Mouse (Mus musculus) MEL (cell line): ENCODE measurements at regions not wholly inside any gene's neighbourhood (a gene's known extent, or its start where the extent isn't known, plus 50 kb on each side); places are given as distances from the start of the nearest gene placed in this dataset.
"Not testable (repeated sequence)": the region's sequence is repeated elsewhere in the genome, so short reads cannot be mapped to it uniquely, and the experiment has no call there.

Experiments used
- DNase-seq: peaks from one replicate; pipeline ENCODE4 v3.0.0; 2011; ENCODE audit warnings: low read depth, low spot score
- H3K27ac ChIP-seq: 2 replicates; pipeline ENCODE4 v1.5.1; 2012; ENCODE audit warnings: low read depth, mild to moderate bottlenecking, control low read depth, low read length, moderate library complexity; ENCODE audit not compliant: control insufficient read depth
- H3K27me3 ChIP-seq, 2 experiments: fragments of 150-350 bp in 1 of 2; sonication (generic) in 1 of 2; 2 replicates each; pipeline ENCODE4 v1.6.1; 2012; ENCODE audit warnings: low read length in 2 of 2, mild to moderate bottlenecking in 2 of 2, improper control_type of control experiment in 1 of 2, moderate library complexity in 1 of 2; ENCODE audit not compliant: insufficient read depth in 2 of 2, control insufficient read depth in 1 of 2
- H3K36me3 ChIP-seq, 2 experiments: 2 replicates each; pipeline ENCODE4 v1.6.1; 2012 to 2014; ENCODE audit warnings: low read length in 2 of 2, improper control_type of control experiment in 1 of 2, inconsistent platforms in 1 of 2, mild to moderate bottlenecking in 1 of 2; ENCODE audit not compliant: insufficient read depth in 2 of 2, control insufficient read depth in 1 of 2
- H3K4me1 ChIP-seq, 2 experiments: fragments of 150-350 bp in 1 of 2; sonication (generic) in 1 of 2; 2 replicates each; pipeline ENCODE4 v1.6.1; 2012; ENCODE audit warnings: low read length in 2 of 2, improper control_type of control experiment in 1 of 2, mild to moderate bottlenecking in 1 of 2; ENCODE audit not compliant: insufficient read depth in 2 of 2, control insufficient read depth in 1 of 2
- H3K4me3 ChIP-seq, 2 experiments: fragments of 150-350 bp in 1 of 2; sonication (generic) in 1 of 2; 2 replicates each; pipeline ENCODE4 v1.5.1; 2012; ENCODE audit warnings: low read depth in 2 of 2, low read length in 2 of 2, mild to moderate bottlenecking in 2 of 2, moderate library complexity in 2 of 2, control low read depth in 1 of 2, improper control_type of control experiment in 1 of 2; ENCODE audit not compliant: control insufficient read depth in 1 of 2, insufficient read depth in 1 of 2
- H3K79me2 ChIP-seq: 2 replicates; pipeline ENCODE4 v1.6.1; 2012; ENCODE audit warnings: mild to moderate bottlenecking, low read length, moderate library complexity; ENCODE audit not compliant: control insufficient read depth, poor library complexity, insufficient read depth
- H3K9ac ChIP-seq: 2 replicates; pipeline ENCODE4 v1.6.1; 2012; ENCODE audit warnings: low read depth, mild to moderate bottlenecking, control low read depth, low read length, moderate library complexity; ENCODE audit not compliant: control insufficient read depth, poor library complexity, severe bottlenecking
- H3K9me3 ChIP-seq: fragments of 150-350 bp; sonication (generic); replicated peaks from 2 replicates; pipeline ENCODE4 v1.6.1; 2012; ENCODE audit warnings: mild to moderate bottlenecking, low read length, improper control_type of control experiment, moderate library complexity; ENCODE audit not compliant: insufficient read depth
- CTCF ChIP-seq, 3 experiments: IDR thresholded peaks in 2 of 3; conservative IDR thresholded peaks in 1 of 3; 2 replicates each; pipeline ENCODE4 v1.5.1; 2011 to 2012; ENCODE audit warnings: low read length in 3 of 3, low read depth in 2 of 3, mild to moderate bottlenecking in 2 of 3, improper control_type of control experiment in 1 of 3, inconsistent platforms in 1 of 3, mixed read lengths in 1 of 3, moderate library complexity in 1 of 3; ENCODE audit not compliant: control insufficient read depth in 1 of 3, insufficient read depth in 1 of 3, poor library complexity in 1 of 3, severe bottlenecking in 1 of 3
- EP300 ChIP-seq, 2 experiments: IDR thresholded peaks; 2 replicates each; pipeline ENCODE4 v1.6.1; 2011; ENCODE audit warnings: improper control_type of control experiment in 2 of 2, low read length in 2 of 2, low read depth in 1 of 2, mild to moderate bottlenecking in 1 of 2
- HCFC1 ChIP-seq: IDR thresholded peaks from 2 replicates; pipeline ENCODE4 v1.6.1; 2012; ENCODE audit warnings: low read depth, mild to moderate bottlenecking, inconsistent platforms, low read length, improper control_type of control experiment, moderate library complexity
- JUND ChIP-seq: IDR thresholded peaks from 2 replicates; pipeline ENCODE4 v1.6.1; 2011; ENCODE audit warnings: low read depth, mild to moderate bottlenecking, improper control_type of control experiment, low read length
- MAX ChIP-seq: IDR thresholded peaks from 2 replicates; pipeline ENCODE4 v1.6.1; 2011; ENCODE audit warnings: low read length, improper control_type of control experiment
- MAZ ChIP-seq: IDR thresholded peaks from 2 replicates; pipeline ENCODE4 v1.6.1; 2012; ENCODE audit warnings: low read depth, mild to moderate bottlenecking, inconsistent platforms, low read length, improper control_type of control experiment
- RAD21 ChIP-seq: IDR thresholded peaks from 2 replicates; pipeline ENCODE4 v1.6.1; 2011; ENCODE audit warnings: mild to moderate bottlenecking, low read depth, low read length, improper control_type of control experiment
- ZC3H11A ChIP-seq: IDR thresholded peaks from 2 replicates; pipeline ENCODE4 v1.6.1; 2012; ENCODE audit warnings: low read depth, mild to moderate bottlenecking, inconsistent platforms, low read length, improper control_type of control experiment
- ZKSCAN1 ChIP-seq: IDR thresholded peaks from 2 replicates; pipeline ENCODE4 v1.6.1; 2012; ENCODE audit warnings: low read depth, mild to moderate bottlenecking, inconsistent platforms, low read length, improper control_type of control experiment, moderate library complexity
- ZNF384 ChIP-seq: IDR thresholded peaks from 2 replicates; pipeline ENCODE4 v1.6.1; 2012; ENCODE audit warnings: low read depth, mild to moderate bottlenecking, inconsistent platforms, low read length, improper control_type of control experiment

DNA sequence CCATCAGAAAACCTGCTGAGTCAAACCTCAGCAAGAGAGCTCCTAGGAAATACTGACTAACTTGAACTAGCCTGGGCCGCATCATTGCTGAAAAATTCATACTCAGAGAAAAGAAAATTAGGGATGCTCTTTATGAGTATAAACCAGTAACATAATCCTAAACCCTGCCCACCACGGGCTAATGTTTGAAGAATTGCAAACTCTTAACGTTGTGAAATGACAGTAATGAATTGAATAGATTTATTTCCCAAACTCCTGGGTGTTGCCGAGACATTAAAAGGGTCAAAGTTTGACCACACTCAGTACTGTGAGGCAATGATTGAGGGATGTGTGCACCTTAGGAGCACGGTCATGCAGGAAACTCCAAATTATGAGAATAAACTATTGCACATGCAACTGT lies 125.3 kb downstream of the Gipc2 start:
- DNase-seq: no peak
- no peak overlapping the region for H3K4me3 ChIP-seq
- no peak overlapping the region for H3K9ac ChIP-seq
- no peak for TF ChIP-seq MAX
- no peak for TF ChIP-seq JUND
- TF ChIP-seq MAZ: no peak
- H3K79me2 ChIP-seq: no peaks in the 10 kb centered on the region
- no peaks in the 10 kb centered on the region for H3K9me3 ChIP-seq
- H3K27me3 ChIP-seq: no peaks in the 10 kb centered on the region; a peak in 1 of 4 replicates
- no peaks in the 10 kb centered on the region for H3K36me3 ChIP-seq
- no peak overlapping the region for H3K27ac ChIP-seq
- no peaks in the 10 kb centered on the region for H3K4me1 ChIP-seq

DNA sequence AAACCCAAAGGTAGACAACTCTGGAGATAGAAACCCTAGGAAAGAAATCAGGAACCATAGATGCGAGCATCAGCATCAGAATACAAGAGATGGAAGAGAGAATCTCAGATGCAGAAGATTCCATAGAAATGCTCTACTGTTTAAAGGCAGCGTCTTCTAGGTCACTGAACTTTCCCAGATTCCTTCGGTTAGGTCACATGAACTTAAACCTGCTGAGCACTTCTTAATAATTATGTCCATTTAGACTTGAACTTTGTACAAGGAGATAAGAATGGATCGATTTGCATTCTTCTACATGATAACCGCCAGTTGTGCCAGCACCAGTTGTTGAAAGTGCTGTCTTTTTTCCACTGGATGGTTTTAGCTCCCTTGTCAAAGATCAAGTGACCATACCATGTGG lies 129.2 kb downstream of the Gipc2 start:
- H3K4me3 ChIP-seq, DNase-seq, H3K4me1 ChIP-seq, H3K9ac ChIP-seq, H3K36me3 ChIP-seq, H3K27ac ChIP-seq, H3K27me3 ChIP-seq, H3K9me3 ChIP-seq, H3K79me2 ChIP-seq: not testable (repeated sequence)

DNA sequence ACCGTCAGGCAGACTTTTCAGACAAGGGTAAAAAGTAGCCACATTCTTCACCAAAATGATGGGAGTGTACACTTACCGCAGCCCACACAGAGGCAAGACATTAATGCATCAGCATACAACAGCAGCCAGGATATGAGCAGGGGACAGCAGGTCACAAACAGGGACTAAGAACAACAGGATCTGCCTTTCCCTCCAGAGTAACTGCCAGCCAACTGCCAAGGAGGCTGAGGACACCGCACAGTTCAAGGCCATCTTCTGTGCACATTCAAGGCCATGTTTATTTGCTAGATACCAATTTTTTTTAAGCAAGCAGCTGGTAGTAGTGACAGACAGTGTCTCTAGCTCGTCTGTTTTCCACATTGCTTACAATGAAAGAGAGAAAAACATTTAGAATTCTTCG lies 130.6 kb downstream of the Gipc2 start:
- Histone ChIP-seq H3K27me3 (no peaks in the 10 kb centered on the region), H3K9ac (no peak overlapping the region), H3K27ac (no peak overlapping the region), H3K9me3 (no peaks in the 10 kb centered on the region), H3K4me1 (no peaks in the 10 kb centered on the region), H3K4me3 (no peak overlapping the region), H3K79me2 (no peaks in the 10 kb centered on the region), H3K36me3 (no peaks in the 10 kb centered on the region)
- TF ChIP-seq RAD21 (no peak), CTCF (IDR thresholded peaks at IDR 0.05 in 2 of 3, conservative IDR thresholded peaks at IDR 0.05 in 1 of 3; ENCODE audit: control insufficient read depth in 1 of 3, insufficient read depth in 1 of 3, low read depth in 2 of 3, low read length in 3 of 3, poor library complexity in 1 of 3, severe bottlenecking in 1 of 3) (no peak), ZC3H11A (no peak), HCFC1 (no peak)
- no peak for DNase-seq

DNA sequence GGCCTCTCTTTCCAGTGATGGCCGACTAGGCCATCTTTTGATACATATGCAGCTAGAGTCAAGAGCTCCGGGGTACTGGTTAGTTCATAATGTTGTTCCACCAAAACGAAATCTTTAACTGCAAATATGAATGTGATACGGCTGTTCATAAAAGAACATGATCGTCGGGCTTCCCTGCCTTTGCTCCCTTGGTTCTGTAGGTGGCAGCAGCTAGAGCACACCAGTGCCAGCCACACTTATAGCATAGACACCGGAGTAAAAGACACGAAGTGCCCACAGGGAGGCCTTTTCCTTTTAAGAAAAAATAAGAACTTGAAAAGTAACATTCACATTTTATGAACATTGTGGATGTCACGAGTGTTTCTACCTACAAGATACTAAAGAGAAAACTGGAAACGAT lies 131.3 kb downstream of the Gipc2 start:
- H3K9me3 ChIP-seq: no peaks in the 10 kb centered on the region
- TF ChIP-seq EP300 (IDR thresholded peaks at IDR 0.05; ENCODE audit: low read depth in 1 of 2, low read length in 2 of 2) (no peak), ZKSCAN1 (no peak), ZNF384 (no peak)
- DNase-seq: no peak
- no peak overlapping the region for H3K9ac ChIP-seq
- H3K36me3 ChIP-seq: no peaks in the 10 kb centered on the region
- H3K4me1 ChIP-seq: no peaks in the 10 kb centered on the region
- H3K27me3 ChIP-seq: no peaks in the 10 kb centered on the region
- no peaks in the 10 kb centered on the region for H3K79me2 ChIP-seq
- H3K4me3 ChIP-seq: no peak overlapping the region
- no peak overlapping the region for H3K27ac ChIP-seq
